Mouse (Mus musculus): ENCODE results near the gene Dnajc13. TPM values are rescaled to one million over a fixed set of nuclear protein-coding genes. Genes with fewer than 3 reads are reported as not detected.

Gene Dnajc13
- polyA plus RNA-seq, 1 experiment from 2014 or later = 14.8 TPM

- no peak overlapping the region for H3K4me3 ChIP-seq
- H3K27ac ChIP-seq = no peak overlapping the region
- no peak for ATAC-seq (replicated peaks; ENCODE audit: insufficient number of reproducible peaks, insufficient read depth, low FRiP score, low read depth)
- no peak overlapping the region for H3K4me2 ChIP-seq
- no peaks in the 10 kb centered on the region for H3K27me3 ChIP-seq
- H3K9ac ChIP-seq = no peak overlapping the region
- WGBS = 86% methylated on average over 3 of the region's 3 CpGs
- H3K36me3 ChIP-seq = peaks cover 52% of the 10 kb centered on the region
- H3K9me3 ChIP-seq (replicated peaks) = no peaks in the 10 kb centered on the region
- H3K4me1 ChIP-seq (replicated peaks) = peaks cover 26% of the 10 kb centered on the region
Measured at GRCm38 (mm10) chr9:104232004-104232403, 30.7 kb downstream of the Dnajc13 start.

- H3K36me3 ChIP-seq = peaks cover 48% of the 10 kb centered on the region
Measured at GRCm38 (mm10) chr9:104211402-104211801, 51.3 kb downstream of the Dnajc13 start.

GRCm38 (mm10) chr9:104203851-104204250 lies 58.9 kb downstream of the Dnajc13 start:
- Histone ChIP-seq H3K27ac (no peak overlapping the region), H3K27me3 (no peaks in the 10 kb centered on the region), H3K9ac (no peak overlapping the region), H3K4me3 (no peak overlapping the region), H3K9me3 (replicated peaks) (no peaks in the 10 kb centered on the region), H3K4me2 (no peak overlapping the region), H3K4me1 (replicated peaks) (no peaks in the 10 kb centered on the region), H3K36me3 (peaks cover 74% of the 10 kb centered on the region)
- ATAC-seq (replicated peaks; ENCODE audit: insufficient number of reproducible peaks, insufficient read depth, low FRiP score, low read depth) = no peak
- 88% methylated on average over 3 of the region's 3 CpGs for whole genome bisulfite sequencing

More at GRCm38 (mm10) chr9:104211402-104211801, 51.3 kb downstream of the Dnajc13 start:
- Histone ChIP-seq H3K9me3 (replicated peaks) (no peaks in the 10 kb centered on the region), H3K4me2 (no peak overlapping the region), H3K27ac (no peak overlapping the region), H3K4me1 (replicated peaks) (no peaks in the 10 kb centered on the region), H3K27me3 (no peaks in the 10 kb centered on the region), H3K4me3 (no peak overlapping the region), H3K9ac (no peak overlapping the region)
- 86% methylated on average over 3 of the region's 3 CpGs for WGBS
- ATAC-seq (replicated peaks; ENCODE audit: insufficient number of reproducible peaks, insufficient read depth, low FRiP score, low read depth) = no peak

- no peak overlapping the region for H3K4me3 ChIP-seq
- peaks cover 39% of the 10 kb centered on the region for H3K36me3 ChIP-seq
- peak overlapping the region; percentile 84 for H3K27ac ChIP-seq
- H3K4me1 ChIP-seq (replicated peaks) = peaks cover 25% of the 10 kb centered on the region
- peak; percentile 55 for ATAC-seq (replicated peaks; ENCODE audit: insufficient number of reproducible peaks, insufficient read depth, low FRiP score, low read depth)
- H3K4me2 ChIP-seq = no peak overlapping the region
- no peaks in the 10 kb centered on the region for H3K9me3 ChIP-seq (replicated peaks)
- H3K27me3 ChIP-seq = no peaks in the 10 kb centered on the region
- WGBS = 41% methylated on average over 2 of the region's 2 CpGs
- H3K9ac ChIP-seq = no peak overlapping the region
Measured at GRCm38 (mm10) chr9:104194528-104194927, 68.2 kb downstream of the Dnajc13 start.

GRCm38 (mm10) chr9:104193900-104194299 lies 68.8 kb downstream of the Dnajc13 start:
- Histone ChIP-seq H3K9me3 (replicated peaks) (no peaks in the 10 kb centered on the region), H3K36me3 (peaks cover 40% of the 10 kb centered on the region), H3K4me1 (replicated peaks) (peaks cover 25% of the 10 kb centered on the region), H3K27ac (peak overlapping the region; percentile 84), H3K27me3 (no peaks in the 10 kb centered on the region), H3K4me3 (no peak overlapping the region), H3K9ac (no peak overlapping the region), H3K4me2 (peak overlapping the region; percentile 16; the same call in 1 of the 2 replicates)
- ATAC-seq (replicated peaks; ENCODE audit: insufficient number of reproducible peaks, insufficient read depth, low FRiP score, low read depth) = peak; percentile 66; the same call in 1 of the 2 replicates
- WGBS = 42% methylated on average over 2 of the region's 2 CpGs

GRCm38 (mm10) chr9:104193327-104193726 lies 69.4 kb downstream of the Dnajc13 start:
- Histone ChIP-seq H3K9me3 (replicated peaks) (no peaks in the 10 kb centered on the region), H3K4me1 (replicated peaks) (peaks cover 28% of the 10 kb centered on the region), H3K36me3 (peaks cover 41% of the 10 kb centered on the region), H3K9ac (no peak overlapping the region), H3K27me3 (no peaks in the 10 kb centered on the region), H3K4me3 (no peak overlapping the region), H3K4me2 (no peak overlapping the region), H3K27ac (peak overlapping the region; percentile 84)
- peak; percentile 78 for ATAC-seq (replicated peaks; ENCODE audit: insufficient number of reproducible peaks, insufficient read depth, low FRiP score, low read depth)
- WGBS = 24% methylated on average over 1 of the region's 1 CpGs

- H3K36me3 ChIP-seq = peaks cover 39% of the 10 kb centered on the region
Measured at GRCm38 (mm10) chr9:104192513-104192912, 70.2 kb downstream of the Dnajc13 start.

GRCm38 (mm10) chr9:104189657-104190056 lies 73.1 kb downstream of the Dnajc13 start:
- peaks cover 34% of the 10 kb centered on the region for H3K36me3 ChIP-seq
- H3K27ac ChIP-seq = no peak overlapping the region
- H3K4me1 ChIP-seq (replicated peaks) = peaks cover 27% of the 10 kb centered on the region
- no peaks in the 10 kb centered on the region for H3K9me3 ChIP-seq (replicated peaks)
- H3K4me2 ChIP-seq = no peak overlapping the region
- 95% methylated on average over 5 of the region's 5 CpGs for WGBS
- no peak overlapping the region for H3K9ac ChIP-seq
- H3K4me3 ChIP-seq = no peak overlapping the region
- H3K27me3 ChIP-seq = no peaks in the 10 kb centered on the region
- ATAC-seq (replicated peaks; ENCODE audit: insufficient number of reproducible peaks, insufficient read depth, low FRiP score, low read depth) = no peak

More at GRCm38 (mm10) chr9:104192513-104192912, 70.2 kb downstream of the Dnajc13 start:
- Histone ChIP-seq H3K27me3 (no peaks in the 10 kb centered on the region), H3K4me1 (replicated peaks) (peaks cover 30% of the 10 kb centered on the region), H3K9ac (no peak overlapping the region), H3K9me3 (replicated peaks) (no peaks in the 10 kb centered on the region), H3K27ac (peak overlapping the region; percentile 84), H3K4me3 (no peak overlapping the region), H3K4me2 (no peak overlapping the region)
- whole genome bisulfite sequencing = 84% methylated on average over 6 of the region's 6 CpGs
- ATAC-seq (replicated peaks; ENCODE audit: insufficient number of reproducible peaks, insufficient read depth, low FRiP score, low read depth) = no peak

- no peaks in the 10 kb centered on the region for H3K9me3 ChIP-seq (replicated peaks)
- H3K4me2 ChIP-seq = no peak overlapping the region
- peaks cover 18% of the 10 kb centered on the region; the same call in 1 of the 2 replicates for H3K4me1 ChIP-seq (replicated peaks)
- no peaks in the 10 kb centered on the region for H3K27me3 ChIP-seq
- no peak overlapping the region for H3K9ac ChIP-seq
- 86% methylated on average over 1 of the region's 1 CpGs for WGBS
- H3K27ac ChIP-seq = no peak overlapping the region
- no peak overlapping the region for H3K4me3 ChIP-seq
- ATAC-seq (replicated peaks; ENCODE audit: insufficient number of reproducible peaks, insufficient read depth, low FRiP score, low read depth) = no peak
- peaks cover 38% of the 10 kb centered on the region for H3K36me3 ChIP-seq
Measured at GRCm38 (mm10) chr9:104188704-104189103, 74.0 kb downstream of the Dnajc13 start.

- Histone ChIP-seq H3K4me1 (replicated peaks) (peaks cover 6% of the 10 kb centered on the region; the same call in 1 of the 2 replicates), H3K27me3 (no peaks in the 10 kb centered on the region), H3K36me3 (peaks cover 51% of the 10 kb centered on the region), H3K9ac (no peak overlapping the region), H3K9me3 (replicated peaks) (no peaks in the 10 kb centered on the region), H3K4me3 (no peak overlapping the region), H3K4me2 (no peak overlapping the region), H3K27ac (no peak overlapping the region)
- 91% methylated on average over 5 of the region's 5 CpGs for WGBS
- ATAC-seq (replicated peaks; ENCODE audit: insufficient number of reproducible peaks, insufficient read depth, low FRiP score, low read depth) = no peak
Measured at GRCm38 (mm10) chr9:104187028-104187427, 75.7 kb downstream of the Dnajc13 start.

- Histone ChIP-seq H3K27me3 (no peaks in the 10 kb centered on the region), H3K4me2 (no peak overlapping the region), H3K27ac (no peak overlapping the region), H3K4me3 (no peak overlapping the region), H3K36me3 (peaks cover 66% of the 10 kb centered on the region), H3K4me1 (replicated peaks) (0 out of 2 replicates have a peak, but pooled peaks cover under 1% of the 10 kb centered on the region), H3K9me3 (replicated peaks) (no peaks in the 10 kb centered on the region), H3K9ac (no peak overlapping the region)
- ATAC-seq (replicated peaks; ENCODE audit: insufficient number of reproducible peaks, insufficient read depth, low FRiP score, low read depth) = no peak
- WGBS = 94% methylated on average over 5 of the region's 5 CpGs
Measured at GRCm38 (mm10) chr9:104183181-104183580, 79.5 kb downstream of the Dnajc13 start.

- peaks cover 67% of the 10 kb centered on the region for H3K36me3 ChIP-seq
- H3K4me1 ChIP-seq (replicated peaks) = no peaks in the 10 kb centered on the region
- no peaks in the 10 kb centered on the region for H3K9me3 ChIP-seq (replicated peaks)
- WGBS = 88% methylated on average over 5 of the region's 5 CpGs
- H3K27ac ChIP-seq = no peak overlapping the region
- no peak for ATAC-seq (replicated peaks; ENCODE audit: insufficient number of reproducible peaks, insufficient read depth, low FRiP score, low read depth)
- no peak overlapping the region for H3K4me3 ChIP-seq
- H3K9ac ChIP-seq = no peak overlapping the region
- H3K4me2 ChIP-seq = no peak overlapping the region
- no peaks in the 10 kb centered on the region for H3K27me3 ChIP-seq
Measured at GRCm38 (mm10) chr9:104182328-104182727, 80.4 kb downstream of the Dnajc13 start.

All from heart, embryonic 15.5 days (tissue).